Mouse (Mus musculus) lung, postnatal 14 days (tissue): Measurements from ENCODE around the gene Pstpip1.
A peak's percentile ranks its signal among the peaks of the same experiment; 100 is the strongest.

ENCODE experiments used
- DNase-seq: peaks from one replicate; pipeline ENCODE4 v3.0.0; 2021

Pstpip1 gene

DNA sequence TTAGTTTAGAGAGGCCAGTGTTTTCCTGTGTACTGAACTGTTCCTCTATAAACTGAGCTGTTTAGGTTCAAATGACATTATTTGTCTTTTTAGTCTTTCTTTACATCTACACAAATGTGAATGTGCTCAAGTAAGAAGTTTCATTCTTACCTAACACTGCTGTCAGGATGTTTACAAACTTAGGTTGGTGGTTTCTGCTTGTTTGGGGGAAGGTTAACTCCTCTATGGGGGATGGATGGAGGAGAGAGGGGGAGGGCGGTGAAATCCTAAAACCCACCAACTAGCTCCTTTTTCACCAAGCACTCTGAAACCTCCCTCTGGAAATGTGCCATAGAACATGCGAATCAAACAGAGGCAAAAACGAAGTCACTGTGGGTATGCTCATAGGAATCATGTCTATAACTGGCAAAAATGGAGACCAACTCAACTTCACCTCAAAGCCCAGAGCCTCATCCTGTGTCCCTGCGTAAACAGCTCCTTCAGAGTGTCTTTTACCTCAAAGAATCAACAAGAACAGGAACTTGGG, 62.8 kb downstream of the Pstpip1 start:
- no peak for DNase-seq

DNA sequence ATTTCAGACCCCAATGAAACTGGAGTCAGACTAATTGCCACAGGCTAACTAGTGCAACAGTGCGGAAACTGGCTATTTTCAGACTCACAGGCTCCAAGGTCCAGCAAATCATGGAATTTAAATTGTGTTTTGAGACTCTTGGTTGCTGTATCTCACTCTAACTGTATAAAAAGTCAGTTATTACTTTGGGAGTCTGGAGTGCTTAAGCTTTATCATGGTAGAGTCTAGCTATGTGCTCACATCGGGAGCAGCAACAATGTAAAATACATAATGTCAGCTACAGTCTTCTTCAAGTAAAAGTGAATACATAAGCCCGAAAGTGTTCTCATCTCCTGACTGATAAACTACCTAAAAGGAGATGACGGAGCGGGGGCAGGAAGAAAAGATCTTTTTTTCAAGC, 64.8 kb downstream of the Pstpip1 start:
- no peak for DNase-seq

DNA sequence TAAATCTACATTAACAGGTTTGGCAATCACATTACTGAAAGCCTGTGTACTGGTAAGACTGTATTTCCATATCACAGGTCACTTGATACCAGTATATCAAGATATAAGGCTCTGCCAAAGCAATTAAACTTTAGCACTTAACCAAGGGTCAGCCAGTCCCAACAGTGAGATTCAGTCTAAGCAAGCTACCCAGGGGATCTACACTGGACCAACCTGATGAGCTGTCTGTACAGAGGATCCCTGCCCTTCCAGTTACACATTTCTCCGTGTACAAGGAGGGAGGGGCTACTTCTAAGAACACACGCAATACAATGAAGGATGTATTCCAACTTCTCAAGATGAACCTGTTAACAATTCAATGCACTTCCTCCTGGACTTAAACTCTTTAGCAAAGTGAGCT, 68.3 kb downstream of the Pstpip1 start:
- DNase-seq = no peak

DNA sequence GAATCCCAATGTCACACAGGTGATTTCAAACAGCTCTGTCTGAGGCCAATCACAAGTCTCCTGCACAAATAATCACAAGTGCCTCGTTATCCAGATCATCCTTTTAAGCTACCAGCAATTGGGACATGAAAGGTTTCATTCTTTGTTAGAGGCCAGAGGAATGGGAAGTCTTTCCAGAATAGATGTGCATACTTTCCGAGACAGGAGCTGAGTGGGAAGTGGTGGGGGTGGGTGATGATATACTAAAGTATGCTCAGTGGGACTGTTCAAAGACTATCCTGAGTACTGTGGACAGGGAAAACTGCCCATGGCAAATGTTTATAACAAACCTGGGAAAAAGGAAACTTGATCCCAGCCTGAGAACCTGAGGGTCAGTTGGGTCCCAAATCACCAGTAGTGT, 69.7 kb downstream of the Pstpip1 start:
- DNase-seq = no peak

DNA sequence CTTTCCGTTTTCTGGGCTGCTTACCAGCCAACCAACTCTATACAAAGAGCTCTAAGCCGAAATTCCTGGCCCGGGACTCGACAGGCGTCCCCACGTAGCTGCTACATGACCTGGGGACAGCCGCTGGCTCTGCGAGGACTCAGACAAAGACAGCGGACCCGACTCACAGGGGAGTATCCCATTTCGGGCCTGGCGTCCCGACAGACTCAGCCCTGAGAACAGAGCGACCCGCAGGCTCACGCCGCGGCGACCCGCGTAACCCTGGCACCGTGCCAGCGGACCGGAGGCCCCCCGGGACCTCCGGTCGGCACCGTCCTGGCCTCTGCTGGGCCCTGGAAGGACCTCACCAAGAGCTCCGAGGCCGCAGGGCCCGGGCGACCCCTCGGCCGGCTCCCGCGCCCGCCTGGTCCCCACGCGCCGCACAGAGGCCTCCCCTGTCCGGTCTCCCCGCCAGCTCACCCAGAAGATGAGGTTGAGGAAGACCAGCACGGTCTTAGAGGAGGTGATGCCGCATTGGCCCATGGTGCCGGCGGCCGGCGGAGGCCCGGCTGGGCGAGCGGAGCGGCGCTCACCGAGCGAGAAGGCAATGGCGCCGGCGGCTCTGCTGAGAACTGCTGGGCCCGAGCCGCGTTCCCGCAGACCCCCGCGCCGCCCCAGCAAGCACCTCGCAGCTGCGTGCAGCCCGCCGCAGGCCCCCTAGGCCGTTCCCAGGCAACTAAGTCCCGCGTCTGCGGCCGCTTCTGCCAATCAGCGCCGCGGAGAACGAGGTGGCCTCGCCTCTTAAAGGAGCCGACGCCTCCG, 70.8 kb downstream of the Pstpip1 start:
- peak; percentile 85 for DNase-seq

DNA sequence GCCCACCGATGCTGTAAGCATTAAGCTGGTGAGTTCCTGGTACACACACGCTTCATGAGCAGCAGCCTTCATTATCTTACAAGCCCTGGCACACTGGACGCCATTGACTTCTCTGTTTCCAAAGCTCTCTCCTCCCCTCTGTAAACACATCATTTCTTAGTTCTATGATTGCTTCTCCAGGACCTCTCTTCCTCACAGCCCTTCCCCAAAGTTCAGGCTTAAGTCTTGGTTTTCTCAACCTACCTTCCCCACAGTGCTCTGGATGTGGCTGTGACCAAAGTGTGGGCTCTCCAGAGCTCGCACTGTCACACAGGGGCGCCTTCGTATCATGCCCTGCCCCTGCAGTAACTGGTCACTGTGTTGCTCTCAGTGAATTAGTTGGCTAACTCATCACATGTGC, 75.6 kb downstream of the Pstpip1 start, which contains the start of gene Tspan3:
Gene Tspan3 (minus strand): TSS at position 101 of the 400 bp plus-strand sequence.
- DNase-seq = no peak

DNA sequence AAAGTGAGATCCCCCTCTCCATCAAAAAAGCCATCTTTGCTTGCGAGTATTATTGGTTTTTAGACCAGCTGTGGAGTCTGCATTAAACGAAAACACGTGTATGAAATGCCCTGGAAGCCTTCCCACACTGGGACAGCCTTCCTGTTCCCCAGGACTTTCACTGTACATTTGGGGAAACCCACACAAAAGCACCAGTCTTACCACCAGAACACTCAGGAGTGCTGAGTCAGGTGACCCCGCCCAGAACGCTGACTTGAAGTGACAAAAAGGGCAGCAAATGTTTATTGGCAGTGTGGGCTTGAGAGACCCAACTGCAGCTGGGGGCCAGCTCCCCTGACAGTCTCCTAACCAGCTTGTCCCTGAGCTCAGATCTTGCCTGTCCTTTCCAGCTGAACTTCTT, 76.4 kb downstream of the Pstpip1 start:
- DNase-seq = no peak

DNA sequence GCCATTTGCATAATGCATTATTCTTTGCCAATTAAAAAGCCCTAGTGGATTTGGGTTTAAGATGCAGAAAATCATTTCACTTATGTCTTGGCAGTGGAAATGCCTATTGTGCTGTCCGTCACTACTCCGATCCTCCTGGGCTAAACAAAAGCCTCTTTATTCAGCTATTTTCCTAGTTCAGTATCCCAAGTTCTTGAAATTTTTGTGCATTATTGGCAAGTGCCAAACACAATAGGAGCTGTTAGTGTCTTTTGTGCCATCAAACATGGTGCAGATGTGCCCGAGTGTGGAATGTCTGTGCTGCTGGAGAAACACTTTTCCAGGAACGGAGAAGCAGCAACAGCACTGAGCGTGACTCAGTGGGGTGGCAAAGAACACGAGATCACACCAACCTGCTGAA, 77.9 kb downstream of the Pstpip1 start:
- DNase-seq = no peak

DNA sequence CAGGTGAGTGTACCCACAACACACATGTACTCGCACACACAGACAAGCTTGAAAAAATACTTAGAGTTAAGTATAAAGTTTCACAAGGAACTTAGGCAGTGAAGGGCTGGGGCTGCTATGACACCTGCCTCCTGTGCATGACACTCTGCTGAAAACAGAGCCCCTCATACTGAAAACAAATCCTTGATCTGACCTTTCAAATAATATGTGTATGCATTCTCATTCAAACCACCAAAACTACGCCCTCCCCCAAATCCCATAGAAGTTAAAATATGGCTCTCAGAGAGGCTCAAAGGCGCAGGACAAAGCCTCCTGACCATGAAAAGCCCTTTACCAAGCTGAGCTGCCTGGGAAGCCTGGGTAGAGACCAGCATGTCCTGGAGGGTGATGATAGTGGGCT, 85.6 kb downstream of the Pstpip1 start:
- no peak for DNase-seq

DNA sequence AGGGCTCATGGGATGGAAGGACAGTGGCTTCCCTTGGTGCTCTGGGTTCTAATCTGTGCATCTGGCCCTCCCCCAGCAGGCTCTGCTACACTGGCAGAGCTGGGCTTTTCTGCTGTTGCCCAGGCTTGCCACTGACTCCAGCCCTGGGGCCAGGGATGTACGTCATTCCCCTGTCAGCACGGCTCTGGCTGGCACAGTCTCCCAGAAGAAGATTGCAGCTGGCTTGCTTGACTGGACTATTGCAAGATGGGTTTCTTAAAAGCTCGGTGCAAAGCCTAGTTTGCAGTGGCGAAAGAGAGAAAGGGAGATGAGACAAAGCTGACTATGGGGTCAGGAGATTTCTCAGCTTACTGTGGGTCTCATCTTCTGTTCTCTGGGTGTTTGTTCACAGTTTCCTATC, 87.6 kb downstream of the Pstpip1 start:
- no peak for DNase-seq
